Mouse (Mus musculus): Measurements from ENCODE around the gene Mnat1. TPM values are rescaled to one million over a fixed set of nuclear protein-coding genes. Genes with fewer than 3 reads are reported as not detected.
"Not testable (repeated sequence)": the region's sequence is repeated elsewhere in the genome, so short reads cannot be mapped to it uniquely, and the experiment has no call there.

Gene Mnat1
- total RNA-seq (2021) = 10 to 100 TPM; 19.3 to 24.5 TPM
- long read RNA-seq, experiment 1, transcript Mnat1-201 (8 exons, 2,505 nt) = major isoform, 5 of 6 reads
- long read RNA-seq, experiment 1, partial matches to known transcripts = 0 of 6 reads
- long read RNA-seq, experiment 1, other reads (novel, unspliced or antisense) = 1 of 6 reads
- long read RNA-seq, experiment 2, partial matches to known transcripts = 0 of 4 reads
- long read RNA-seq, experiment 2, other reads (novel, unspliced or antisense) = 1 of 4 reads

DNA sequence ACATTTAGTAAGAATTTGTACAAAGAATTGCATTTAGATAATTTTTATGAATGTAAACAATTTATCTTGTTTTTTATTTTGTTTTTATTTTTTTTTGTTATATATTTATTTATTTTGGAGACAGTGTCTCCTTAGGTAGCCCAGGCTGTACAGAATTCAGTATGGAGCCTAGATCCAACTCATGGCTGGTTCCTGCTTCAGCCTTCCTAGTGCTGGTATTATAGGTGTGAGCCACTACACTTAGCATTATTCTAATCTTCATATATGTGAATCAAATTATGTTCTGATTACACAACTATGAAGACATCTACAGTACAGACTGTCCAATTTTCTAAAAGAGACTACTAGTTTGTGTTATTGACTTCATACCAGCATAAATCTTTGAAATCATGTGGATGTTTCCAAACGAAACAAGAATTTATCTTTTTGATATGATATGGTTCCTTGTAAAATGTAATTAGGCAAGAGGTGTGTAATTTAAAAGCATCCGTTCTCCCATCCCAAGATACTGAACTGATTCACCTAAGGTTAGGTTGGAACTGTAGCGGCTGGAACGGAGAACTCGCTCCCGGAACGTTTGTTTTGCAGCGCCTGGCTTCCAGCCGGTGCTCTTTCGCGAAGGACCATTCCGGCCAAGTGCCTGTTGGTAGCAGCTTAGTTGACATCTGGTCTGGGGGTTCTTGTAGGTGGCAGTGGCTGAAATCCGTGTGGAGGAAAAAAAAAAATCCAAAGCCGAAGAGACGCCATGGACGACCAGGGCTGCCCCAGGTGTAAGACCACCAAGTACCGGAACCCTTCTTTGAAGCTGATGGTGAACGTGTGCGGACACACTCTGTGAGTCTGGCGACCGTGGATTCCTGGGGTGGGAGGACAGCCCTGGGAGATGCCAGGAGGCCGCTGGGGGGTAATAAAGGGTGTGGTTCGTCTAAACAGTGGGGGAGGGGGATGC is at the start of gene Mnat1:
TSS of gene Mnat1 (plus strand) at position 625 of the 949 bp plus-strand sequence.
- H3K27ac ChIP-seq = peak within 1 kb of the TSS; percentile 66
- peak; percentile 82 to 88 for DNase-seq (ENCODE audit: extremely low spot score in 1 of 2, low spot score in 2 of 2)
- intact Hi-C loops (cut with DNase I) = loop anchor here (5.0 kb wide), 1 partner anchor 164 kb away; the partner anchor contains the start of genes Slc38a6 and Trmt5
- H3K4me3 ChIP-seq = peak within 1 kb of the TSS; percentile 84
- no peak for TF ChIP-seq CTCF (IDR thresholded peaks at IDR 0.05)

DNA sequence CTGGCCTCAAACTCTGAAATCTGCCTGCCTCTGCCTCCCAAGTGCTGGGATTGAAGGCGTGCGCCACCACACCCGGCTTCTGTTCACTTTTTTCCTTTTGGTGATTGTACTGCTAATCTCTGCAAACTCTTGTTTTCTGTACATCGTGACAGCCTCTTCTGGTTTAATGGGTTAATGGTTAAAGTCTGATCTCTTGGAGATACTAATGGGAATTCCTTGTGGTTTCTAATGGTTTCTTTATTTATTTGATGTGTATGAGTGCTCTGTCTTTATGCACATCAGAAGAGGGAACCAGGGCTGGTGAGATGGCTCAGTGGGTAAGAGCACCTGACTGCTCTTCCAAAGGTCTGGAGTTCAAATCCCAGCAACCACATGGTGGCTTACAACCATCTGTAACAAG is 41.7 kb upstream of the Mnat1 start:
- H3K4me3 ChIP-seq; DNase-seq (ENCODE audit: extremely low spot score in 1 of 2, low spot score in 2 of 2); H3K27ac ChIP-seq; intact Hi-C loops (cut with DNase I): not testable (repeated sequence)

DNA sequence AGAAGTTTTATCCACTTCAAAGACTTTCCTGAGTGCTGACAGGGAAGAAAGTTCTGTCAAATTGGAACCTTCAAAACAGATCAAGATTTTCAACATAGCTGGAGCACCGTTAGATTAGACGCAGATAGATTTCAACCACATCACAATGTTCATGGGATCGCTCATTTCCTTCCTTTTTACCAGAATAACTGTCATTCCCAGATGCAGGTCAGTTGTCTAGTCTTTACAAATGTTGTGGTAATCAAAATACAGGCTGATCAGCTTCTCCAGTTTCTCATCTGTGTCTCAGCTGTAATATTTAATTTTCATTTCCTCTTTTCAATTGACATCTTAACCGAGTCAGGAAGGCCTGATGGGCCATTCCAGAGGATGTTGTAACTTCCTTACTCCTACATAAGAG is 39.7 kb upstream of the Mnat1 start:
- TF ChIP-seq CTCF (IDR thresholded peaks at IDR 0.05) = no peak
- no peak for DNase-seq (ENCODE audit: extremely low spot score in 1 of 2, low spot score in 2 of 2)
- no peak overlapping the region for H3K4me3 ChIP-seq
- no peak overlapping the region for H3K27ac ChIP-seq
- intact Hi-C loops (cut with DNase I) = no loop called here

DNA sequence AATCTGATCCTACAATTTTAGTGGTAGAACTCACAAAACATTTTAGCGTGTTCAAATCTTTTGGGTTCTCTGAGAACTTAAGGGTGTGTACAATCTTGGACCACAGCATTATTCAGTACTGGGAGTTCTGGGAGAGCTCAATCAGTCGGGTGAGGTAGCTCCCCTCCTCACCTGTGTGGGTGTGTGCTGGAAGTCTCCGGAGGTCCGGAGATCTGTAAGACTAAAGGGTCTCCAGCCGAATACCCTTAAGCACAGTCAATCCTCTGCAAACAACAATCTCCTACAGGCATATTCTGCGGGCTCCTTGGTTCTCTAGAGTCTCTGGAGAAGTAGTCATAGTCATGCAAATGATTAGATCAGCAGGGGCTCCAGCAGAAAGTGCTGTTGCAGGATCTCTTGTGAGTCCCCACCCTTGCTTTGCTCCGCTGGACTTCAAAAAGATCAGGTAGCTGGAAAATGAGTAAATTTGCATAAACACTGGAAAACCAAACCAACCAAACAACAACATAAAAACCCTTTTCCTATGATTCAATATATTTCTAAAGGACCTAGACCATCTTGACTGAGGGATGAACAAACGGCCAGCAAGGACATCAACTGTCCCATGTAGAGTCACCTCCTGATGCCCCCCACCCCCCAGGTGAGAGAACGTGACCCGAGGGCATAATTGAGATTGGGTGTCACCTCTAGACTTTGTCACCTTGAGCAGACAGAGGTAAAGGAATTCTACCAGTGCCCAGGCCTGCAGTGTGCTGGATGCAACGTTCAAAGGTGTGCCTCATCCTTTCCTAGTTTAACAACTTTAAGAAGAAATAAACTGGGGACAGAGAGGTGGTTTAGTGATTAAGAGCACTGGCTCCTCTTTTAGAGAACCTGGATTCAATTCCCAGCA is 37.5 kb upstream of the Mnat1 start:
- no peak for TF ChIP-seq CTCF (IDR thresholded peaks at IDR 0.05)
- DNase-seq (ENCODE audit: extremely low spot score in 1 of 2, low spot score in 2 of 2) = no peak
- intact Hi-C loops (cut with DNase I) = no loop called here
- H3K27ac ChIP-seq = no peak overlapping the region
- H3K4me3 ChIP-seq = no peak overlapping the region

DNA sequence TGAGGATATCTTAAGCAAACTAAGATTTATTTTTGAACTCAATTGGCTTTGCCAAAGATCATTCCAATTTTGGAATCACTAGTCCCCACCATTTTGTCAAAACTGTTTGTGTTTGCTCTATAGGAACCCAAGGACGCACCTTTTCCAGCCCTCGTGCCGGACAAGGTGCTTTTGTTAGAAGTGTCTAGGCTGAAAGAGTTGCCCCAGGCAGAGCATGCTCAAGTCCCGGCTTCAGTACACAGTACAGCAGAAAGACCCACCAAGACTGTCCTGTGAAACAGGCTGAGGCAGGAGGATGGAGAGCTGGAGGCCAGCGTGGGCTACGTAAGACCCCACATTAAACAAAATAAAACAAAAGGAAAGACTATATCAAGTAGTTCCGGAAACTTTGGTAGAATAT is 36.4 kb upstream of the Mnat1 start:
- TF ChIP-seq CTCF (IDR thresholded peaks at IDR 0.05) = no peak
- no peak overlapping the region for H3K4me3 ChIP-seq
- no peak for DNase-seq (ENCODE audit: extremely low spot score in 1 of 2, low spot score in 2 of 2)
- intact Hi-C loops (cut with DNase I) = no loop called here
- H3K27ac ChIP-seq = no peak overlapping the region

DNA sequence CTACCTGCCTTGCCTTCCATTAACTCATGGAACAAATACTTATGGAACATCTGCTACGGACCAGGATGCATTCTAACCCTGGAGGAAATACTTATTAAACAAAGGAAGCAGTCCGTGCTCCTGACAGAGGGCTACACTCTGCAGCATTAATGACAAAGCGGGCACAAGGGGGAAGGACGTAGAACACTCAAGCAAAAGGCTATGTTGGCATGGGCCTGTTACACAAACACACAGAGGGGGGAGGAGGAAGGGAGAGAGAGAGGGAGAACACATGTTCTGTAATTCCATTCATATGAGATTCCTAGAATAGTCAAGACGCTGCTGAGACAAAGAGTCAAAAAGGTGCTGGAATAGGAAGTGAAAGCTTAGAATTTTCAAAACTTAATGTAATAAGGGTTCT is 35.0 kb upstream of the Mnat1 start:
- H3K27ac ChIP-seq = no peak overlapping the region
- intact Hi-C loops (cut with DNase I) = no loop called here
- TF ChIP-seq CTCF (IDR thresholded peaks at IDR 0.05) = no peak
- no peak overlapping the region for H3K4me3 ChIP-seq
- no peak for DNase-seq (ENCODE audit: extremely low spot score in 1 of 2, low spot score in 2 of 2)

DNA sequence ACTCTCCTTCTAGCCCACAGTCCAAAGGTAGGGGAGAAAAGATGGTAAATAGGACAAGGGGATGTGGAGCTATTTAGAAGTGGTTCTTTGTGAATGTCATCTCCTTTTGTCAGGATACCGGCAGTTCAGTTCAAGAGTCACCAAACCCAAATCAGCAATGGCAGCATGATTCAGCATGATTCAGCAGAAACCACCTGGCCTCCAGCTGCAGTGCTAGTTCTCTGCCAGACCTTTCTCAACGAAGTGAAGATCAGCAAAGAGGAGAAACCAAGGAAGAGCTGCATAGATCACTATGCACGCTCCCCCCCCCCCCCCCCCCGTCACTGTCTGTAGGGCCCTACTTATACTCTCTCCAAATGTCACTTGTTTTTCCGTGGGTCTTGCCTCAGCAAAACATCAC is 34.6 kb upstream of the Mnat1 start:
- intact Hi-C loops (cut with DNase I) = no loop called here
- no peak overlapping the region for H3K4me3 ChIP-seq
- TF ChIP-seq CTCF (IDR thresholded peaks at IDR 0.05) = no peak
- no peak overlapping the region for H3K27ac ChIP-seq
- no peak for DNase-seq (ENCODE audit: extremely low spot score in 1 of 2, low spot score in 2 of 2)

DNA sequence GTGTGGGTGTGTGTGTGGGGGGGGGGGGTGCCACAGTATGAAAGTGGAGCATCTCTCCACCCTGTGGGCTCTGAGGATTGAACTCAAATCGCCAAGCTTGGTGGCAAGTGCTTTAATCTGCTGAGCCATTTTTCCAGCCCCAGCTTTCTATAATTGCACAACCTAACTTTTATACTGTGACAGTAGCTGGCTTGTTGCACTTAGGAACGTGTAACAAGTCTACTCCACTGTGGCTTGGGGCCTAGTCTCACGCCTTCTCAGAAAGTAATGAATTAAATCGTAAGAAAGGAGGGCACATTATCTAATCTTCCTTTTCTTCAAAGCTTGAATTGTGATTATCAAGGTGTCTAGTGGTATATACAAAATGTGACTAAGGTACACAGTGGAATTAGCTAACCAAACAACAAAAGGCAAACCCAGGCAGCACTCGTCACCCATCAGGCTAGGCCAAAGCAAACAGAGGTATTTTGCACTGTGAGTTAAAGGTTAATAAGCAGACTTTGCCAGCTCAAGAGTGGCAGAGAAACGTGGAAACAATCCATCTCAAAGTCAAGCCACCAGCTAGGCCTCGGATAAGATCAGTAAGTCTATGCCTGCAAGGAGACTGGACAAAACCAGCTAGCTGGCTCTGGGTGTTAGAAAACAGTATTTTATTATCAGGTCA is 32.7 kb upstream of the Mnat1 start:
- DNase-seq (ENCODE audit: extremely low spot score in 1 of 2, low spot score in 2 of 2) = no peak
- TF ChIP-seq CTCF (IDR thresholded peaks at IDR 0.05) = no peak
- H3K4me3 ChIP-seq = no peak overlapping the region
- no peak overlapping the region for H3K27ac ChIP-seq
- intact Hi-C loops (cut with DNase I) = no loop called here

DNA sequence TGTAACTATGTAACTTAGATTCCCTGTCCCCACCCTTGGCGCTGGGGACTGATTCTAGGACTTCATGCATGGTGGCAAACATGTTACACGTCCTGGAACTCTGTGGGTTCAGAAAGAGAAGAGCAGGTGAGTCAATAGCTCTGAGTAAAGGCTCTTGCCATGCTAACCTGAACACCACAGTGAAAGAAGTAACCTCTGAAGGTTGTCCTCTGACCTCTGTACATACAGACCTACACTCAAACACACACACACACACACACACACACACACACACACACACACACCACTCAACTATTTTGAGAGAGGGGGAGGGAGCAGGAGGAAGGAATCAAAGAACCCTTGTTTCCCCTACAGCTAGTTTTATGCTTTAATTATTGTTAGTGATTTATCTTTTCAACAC is 29.3 kb upstream of the Mnat1 start:
- intact Hi-C loops (cut with DNase I) = no loop called here

DNA sequence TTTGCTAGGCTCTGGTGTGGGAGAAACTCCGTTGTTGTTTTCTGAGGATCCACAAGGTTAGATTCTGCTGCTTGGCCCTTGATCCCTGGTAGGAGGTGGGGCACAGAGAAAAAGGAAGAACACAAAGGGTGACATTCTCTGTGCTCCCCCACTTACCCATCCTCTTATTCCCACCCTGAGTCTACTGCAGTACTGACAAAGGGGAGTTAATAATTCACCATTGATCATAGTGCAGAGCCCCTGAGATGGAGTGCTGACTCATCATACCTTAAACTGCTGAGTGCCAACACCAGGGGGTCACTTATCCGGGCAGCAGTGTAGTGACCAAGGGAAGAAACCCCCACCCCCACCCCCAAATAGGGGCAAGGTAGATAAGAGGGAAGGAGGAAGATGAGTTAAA is 28.9 kb upstream of the Mnat1 start:
- H3K4me3 ChIP-seq = no peak overlapping the region
- TF ChIP-seq CTCF (IDR thresholded peaks at IDR 0.05) = no peak
- DNase-seq (ENCODE audit: extremely low spot score in 1 of 2, low spot score in 2 of 2) = no peak
- intact Hi-C loops (cut with DNase I) = no loop called here
- H3K27ac ChIP-seq = no peak overlapping the region

More for the DNA sequence above, 29.3 kb upstream of the Mnat1 start:
- Histone ChIP-seq H3K27ac (no peak overlapping the region), H3K4me3 (no peak overlapping the region)
- TF ChIP-seq CTCF (IDR thresholded peaks at IDR 0.05) = no peak
- no peak for DNase-seq (ENCODE audit: extremely low spot score in 1 of 2, low spot score in 2 of 2)

DNA sequence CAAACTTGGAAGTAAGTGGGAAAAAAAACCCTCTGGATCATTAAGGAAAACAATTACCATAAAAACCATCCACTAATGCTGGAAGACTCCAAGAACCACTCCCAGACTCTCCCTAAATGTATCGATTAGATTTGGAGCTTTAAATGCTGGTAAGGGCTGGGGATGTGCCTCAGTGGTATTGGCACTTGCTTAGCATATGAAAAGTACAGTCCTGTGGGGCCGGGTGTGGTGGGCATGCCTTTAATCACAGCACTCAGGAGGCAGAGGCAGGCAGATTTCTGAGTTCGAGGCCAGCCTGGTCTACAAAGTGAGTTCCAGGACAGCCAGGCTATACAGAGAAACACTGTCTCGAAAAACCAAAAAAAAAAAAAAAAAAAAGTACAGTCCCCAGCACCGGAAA is 27.3 kb upstream of the Mnat1 start:
- H3K27ac ChIP-seq; DNase-seq (ENCODE audit: extremely low spot score in 1 of 2, low spot score in 2 of 2); intact Hi-C loops (cut with DNase I): not testable (repeated sequence)

More for the DNA sequence above, 27.3 kb upstream of the Mnat1 start:
- H3K4me3 ChIP-seq = not testable (repeated sequence)
